Mouse (Mus musculus) small intestine, adult 2 months (tissue): Measurements from ENCODE around the gene Haghl. TPM values are rescaled to one million over a fixed set of nuclear protein-coding genes. Genes with fewer than 3 reads are reported as not detected.

Source experiments
- H3K27ac ChIP-seq: fragments of 200-500 bp; 2 replicates; pipeline ENCODE4 v1.5.1; 2012; ENCODE audit warnings: low read depth, low read length, control low read depth, inconsistent platforms; ENCODE audit not compliant: insufficient read depth
- H3K27me3 ChIP-seq: fragments of 200-500 bp; 2 replicates; pipeline ENCODE4 v1.6.1; 2012; ENCODE audit warnings: mild to moderate bottlenecking, moderate library complexity, low read length, inconsistent platforms; ENCODE audit not compliant: control insufficient read depth, insufficient read depth
- H3K36me3 ChIP-seq: fragments of 200-500 bp; 2 replicates; pipeline ENCODE4 v1.6.1; 2012; ENCODE audit warnings: mild to moderate bottlenecking, low read length, control low read depth, inconsistent platforms; ENCODE audit not compliant: control insufficient read depth, insufficient read depth
- H3K4me1 ChIP-seq: fragments of 200-500 bp; 2 replicates; pipeline ENCODE4 v1.6.1; 2012; ENCODE audit warnings: low read length, inconsistent platforms, mixed read lengths; ENCODE audit not compliant: control insufficient read depth, insufficient read depth, insufficient read length
- H3K4me3 ChIP-seq: fragments of 200-500 bp; 2 replicates; pipeline ENCODE4 v1.5.1; 2012; ENCODE audit warnings: low read depth, mild to moderate bottlenecking, control low read depth, inconsistent platforms, low read length, moderate library complexity
- CTCF ChIP-seq: fragments of 200-500 bp; IDR thresholded peaks from 2 replicates; pipeline ENCODE4 v1.5.1; 2012; ENCODE audit warnings: low read depth, mild to moderate bottlenecking, control low read depth, inconsistent platforms, low read length, moderate library complexity, mixed read lengths; ENCODE audit not compliant: insufficient replicate concordance, insufficient read length; ENCODE audit errors: extremely low read depth
- POLR2A ChIP-seq: fragments of 200-500 bp; IDR thresholded peaks from 2 replicates; pipeline ENCODE4 v1.6.1; 2012; ENCODE audit warnings: low read depth, mild to moderate bottlenecking, control low read depth, inconsistent platforms, low read length, moderate library complexity
- WGBS: fragments of 180-500 bp; shearing (Covaris S2); methylation state at CpG from one replicate; pipeline ENCODE4 v1.1.7; 2018; 5-methylcytosine and 5-hydroxymethylcytosine counted together
- polyA plus RNA-seq: library from polyadenylated mRNA; depleted of rRNA; stranded (reverse); fragments of >200 nt; gene quantifications from 2 replicates; pipeline ENCODE4 v1.2.3, GENCODE M21; 2012; rRNA removed

The Haghl gene
- polyA plus RNA-seq, 1 experiment, result 25.0 TPM

DNA sequence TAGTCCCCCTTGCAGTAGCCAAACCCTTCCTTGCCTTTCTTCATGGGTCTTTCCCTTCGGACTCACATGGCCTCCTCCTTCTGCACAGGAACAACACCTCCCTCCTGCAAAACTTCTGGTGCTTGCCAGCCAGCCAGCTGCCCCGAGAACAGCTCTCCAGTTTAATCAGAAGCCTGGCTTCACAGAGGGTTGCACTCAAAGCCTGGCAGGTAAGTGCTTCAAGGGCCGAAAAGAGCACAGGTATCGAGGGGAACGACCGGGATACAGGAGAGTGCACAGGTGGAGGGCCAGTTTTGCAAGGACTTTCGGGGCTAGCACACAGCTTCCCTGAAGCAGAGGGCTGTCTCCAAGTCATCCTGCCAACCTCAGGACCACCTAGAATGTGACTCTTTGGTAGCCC lies 46.6 kb downstream of the Haghl start:
- Histone ChIP-seq H3K4me3 (no peak overlapping the region), H3K27me3 (no peaks in the 10 kb centered on the region), H3K27ac (no peak overlapping the region), H3K36me3 (no peaks in the 10 kb centered on the region), H3K4me1 (no peaks in the 10 kb centered on the region)
- WGBS, result 84% methylated on average over 7 of the region's 7 CpGs
- TF ChIP-seq CTCF (no peak), POLR2A (no peak)

- H3K27me3 ChIP-seq, result no peaks in the 10 kb centered on the region
- H3K27ac ChIP-seq, result no peak within 1 kb of the TSS
- H3K4me3 ChIP-seq, result no peak within 1 kb of the TSS
- H3K4me1 ChIP-seq, result no peaks in the 10 kb centered on the region
- WGBS, result 33% methylated on average over 3 of the region's 3 CpGs
- TF ChIP-seq POLR2A (no peak), CTCF (no peak)
- no peaks in the 10 kb centered on the region for H3K36me3 ChIP-seq
These were observed 49.7 kb downstream of the Haghl start, which contains the start of gene Mslnl for GRCm38 (mm10) chr17:25735745-25736144. Gene Mslnl (plus strand): TSS chr17:25736042.

GRCm38 (mm10) chr17:25735246-25735645 lies 50.2 kb downstream of the Haghl start:
- H3K27ac ChIP-seq, result no peak overlapping the region
- TF ChIP-seq POLR2A (no peak), CTCF (no peak)
- 92% methylated on average over 5 of the region's 5 CpGs for WGBS
- no peaks in the 10 kb centered on the region for H3K27me3 ChIP-seq
- no peak overlapping the region for H3K4me3 ChIP-seq
- no peaks in the 10 kb centered on the region for H3K36me3 ChIP-seq
- H3K4me1 ChIP-seq, result no peaks in the 10 kb centered on the region

- no peaks in the 10 kb centered on the region for H3K36me3 ChIP-seq
- H3K27me3 ChIP-seq, result no peaks in the 10 kb centered on the region
- H3K27ac ChIP-seq, result no peak overlapping the region
- 16% methylated on average over 2 of the region's 2 CpGs for WGBS
- TF ChIP-seq POLR2A, result no peak; the same call in 1 of the 2 replicates
- peak; percentile 91 for TF ChIP-seq CTCF
- H3K4me1 ChIP-seq, result peaks cover 8% of the 10 kb centered on the region
- H3K4me3 ChIP-seq, result no peak overlapping the region
These were observed 53.4 kb downstream of the Haghl start for GRCm38 (mm10) chr17:25732082-25732481.

Other genes starting within 250 kb of the Haghl start
- 0.67 and 0.98 TPM in 2 replicates for gene Sox8, start 215.0 kb downstream of the Haghl start, polyA plus RNA-seq
- gene Lmf1, start 206.6 kb downstream of the Haghl start, polyA plus RNA-seq, result 10.0 and 10.9 TPM in 2 replicates
- gene Gng13, start 68.5 kb downstream of the Haghl start, polyA plus RNA-seq, result 0.20 and 0.30 TPM in 2 replicates
- gene Chtf18, start 58.3 kb downstream of the Haghl start, polyA plus RNA-seq, result 7.3 and 15.2 TPM in 2 replicates
- 12.4 and 23.0 TPM in 2 replicates for gene Rpusd1, start 58.0 kb downstream of the Haghl start, polyA plus RNA-seq
- 0.16 and 0.20 TPM in 2 replicates for gene Mslnl, start 49.6 kb downstream of the Haghl start, polyA plus RNA-seq
- 1.0 and 3.8 TPM in 2 replicates for gene Msln, start 31.3 kb downstream of the Haghl start, polyA plus RNA-seq
- 14.9 and 19.3 TPM in 2 replicates for gene Narfl, start 11.9 kb downstream of the Haghl start, polyA plus RNA-seq
- 0.06 TPM in 1 of 2 replicates, not detected in the other for gene Ccdc78, start 907 bp upstream of the Haghl start, polyA plus RNA-seq
- 70.7 and 135 TPM in 2 replicates for gene Fam173a, start 7.2 kb upstream of the Haghl start, polyA plus RNA-seq
- 0.48 TPM in 1 of 2 replicates, not detected in the other for gene AC134908.4, start 10.0 kb upstream of the Haghl start, polyA plus RNA-seq
- gene Metrn, start 11.5 kb upstream of the Haghl start, polyA plus RNA-seq, result 28.2 and 31.9 TPM in 2 replicates
- gene Fbxl16, start 23.4 kb upstream of the Haghl start, polyA plus RNA-seq, result 3.1 and 3.7 TPM in 2 replicates
- 18.2 and 40.0 TPM in 2 replicates for gene Wdr24, start 38.0 kb upstream of the Haghl start, polyA plus RNA-seq
- 30.2 and 47.3 TPM in 2 replicates for gene Jmjd8, start 43.2 kb upstream of the Haghl start, polyA plus RNA-seq
- gene Stub1, start 47.7 kb upstream of the Haghl start, polyA plus RNA-seq, result 76.7 and 141 TPM in 2 replicates
- 6.9 and 10.6 TPM in 2 replicates for gene Rhbdl1, start 51.6 kb upstream of the Haghl start, polyA plus RNA-seq
- gene Gm20683, start 56.1 kb upstream of the Haghl start, polyA plus RNA-seq, result 28.3 and 55.5 TPM in 2 replicates
- gene Rhot2, start 59.2 kb upstream of the Haghl start, polyA plus RNA-seq, result 54.9 and 87.5 TPM in 2 replicates
- 8.3 and 13.3 TPM in 2 replicates for gene Wdr90, start 75.8 kb upstream of the Haghl start, polyA plus RNA-seq
- 84.8 and 111 TPM in 2 replicates for gene Mcrip2, start 83.1 kb upstream of the Haghl start, polyA plus RNA-seq
- 149 and 196 TPM in 2 replicates for gene Mettl26, start 89.4 kb upstream of the Haghl start, polyA plus RNA-seq
- gene Wfikkn1, start 95.2 kb upstream of the Haghl start, polyA plus RNA-seq, result 0.72 and 2.6 TPM in 2 replicates
- gene Rab40c, start 134.1 kb upstream of the Haghl start, polyA plus RNA-seq, result 20.7 and 43.4 TPM in 2 replicates
- 59.8 and 74.1 TPM in 2 replicates for gene Pigq, start 159.3 kb upstream of the Haghl start, polyA plus RNA-seq
- gene Nhlrc4, start 159.3 kb upstream of the Haghl start, polyA plus RNA-seq, result 0.51 TPM in 1 of 2 replicates, not detected in the other
- gene A930017K11Rik, start 166.9 kb upstream of the Haghl start, polyA plus RNA-seq, result 0.04 TPM in 1 of 2 replicates, not detected in the other
- 46.8 and 75.2 TPM in 2 replicates for gene Capn15, start 200.1 kb upstream of the Haghl start, polyA plus RNA-seq